Mouse (Mus musculus) MEL (cell line): ENCODE measurements at regions not wholly inside any gene's neighbourhood (a gene's known extent, or its start where the extent isn't known, plus 50 kb on each side); places are given as distances from the start of the nearest gene placed in this dataset.

ENCODE experiments used
- CTCF ChIP-seq, 3 experiments: IDR thresholded peaks in 2 of 3; conservative IDR thresholded peaks in 1 of 3; 2 replicates each; pipeline ENCODE4 v1.5.1; 2011 to 2012; ENCODE audit warnings: low read length in 3 of 3, low read depth in 2 of 3, mild to moderate bottlenecking in 2 of 3, improper control_type of control experiment in 1 of 3, inconsistent platforms in 1 of 3, mixed read lengths in 1 of 3, moderate library complexity in 1 of 3; ENCODE audit not compliant: control insufficient read depth in 1 of 3, insufficient read depth in 1 of 3, poor library complexity in 1 of 3, severe bottlenecking in 1 of 3
- EP300 ChIP-seq, 2 experiments: IDR thresholded peaks; 2 replicates each; pipeline ENCODE4 v1.6.1; 2011; ENCODE audit warnings: improper control_type of control experiment in 2 of 2, low read length in 2 of 2, low read depth in 1 of 2, mild to moderate bottlenecking in 1 of 2
- POLR2A ChIP-seq, 2 experiments: IDR thresholded peaks; 2 replicates each; pipeline ENCODE4 v1.6.1; 2011 to 2012; ENCODE audit warnings: low read length in 2 of 2, mild to moderate bottlenecking in 2 of 2, control low read depth in 1 of 2, improper control_type of control experiment in 1 of 2, low read depth in 1 of 2, moderate library complexity in 1 of 2; ENCODE audit not compliant: control insufficient read depth in 1 of 2, insufficient read depth in 1 of 2, poor library complexity in 1 of 2
- POLR2AphosphoS5 ChIP-seq: IDR thresholded peaks from 2 replicates; pipeline ENCODE4 v1.6.1; 2012; ENCODE audit warnings: low read depth, borderline replicate concordance, mild to moderate bottlenecking, inconsistent platforms, low read length, moderate library complexity, mixed read lengths

DNA sequence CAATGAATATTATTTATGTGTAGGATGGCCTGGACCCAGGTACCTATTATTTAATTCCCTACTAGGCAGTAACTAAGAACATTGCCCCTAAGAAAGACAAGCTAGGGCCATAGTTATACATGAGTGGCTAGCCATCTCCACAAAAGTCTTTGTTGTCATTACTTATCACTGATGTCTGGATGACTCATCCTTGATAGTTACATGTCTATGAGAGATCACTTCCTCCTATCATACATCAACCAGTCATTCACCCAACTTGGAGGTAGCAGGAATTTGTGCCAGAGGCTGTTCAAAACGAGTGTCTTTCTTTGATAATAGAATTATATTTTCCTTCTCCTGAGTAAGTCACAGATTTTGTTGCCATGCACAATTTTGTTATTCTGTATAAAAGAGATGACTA is 190.7 kb upstream of the Tet2 start:
- TF ChIP-seq POLR2A (IDR thresholded peaks at IDR 0.05; ENCODE audit: control insufficient read depth in 1 of 2, insufficient read depth in 1 of 2, low read depth in 1 of 2, low read length in 2 of 2, poor library complexity in 1 of 2): no peak
- no peak for TF ChIP-seq POLR2AphosphoS5
- no peak for TF ChIP-seq EP300 (IDR thresholded peaks at IDR 0.05; ENCODE audit: low read depth in 1 of 2, low read length in 2 of 2)
- no peak for TF ChIP-seq CTCF (IDR thresholded peaks at IDR 0.05 in 2 of 3, conservative IDR thresholded peaks at IDR 0.05 in 1 of 3; ENCODE audit: control insufficient read depth in 1 of 3, insufficient read depth in 1 of 3, low read depth in 2 of 3, low read length in 3 of 3, poor library complexity in 1 of 3, severe bottlenecking in 1 of 3)
